Mouse (Mus musculus) kidney, postnatal 14 days (tissue): ENCODE data around the gene Atg13.
"Not testable (repeated sequence)": the region's sequence is repeated elsewhere in the genome, so short reads cannot be mapped to it uniquely, and the experiment has no call there.

Source experiments
- DNase-seq: peaks from one replicate; pipeline ENCODE4 v3.0.0; 2022; ENCODE audit warnings: mixed read lengths

The Atg13 gene

GRCm38 (mm10) chr2:91710272-91711234 lies at the start of gene Atg13, which contains the start of gene Harbi1:
Gene Atg13, minus strand, starts transcription at chr2:91710576.
Gene Harbi1, plus strand, starts transcription at chr2:91710852.
- peak; percentile 94 for DNase-seq

DNA sequence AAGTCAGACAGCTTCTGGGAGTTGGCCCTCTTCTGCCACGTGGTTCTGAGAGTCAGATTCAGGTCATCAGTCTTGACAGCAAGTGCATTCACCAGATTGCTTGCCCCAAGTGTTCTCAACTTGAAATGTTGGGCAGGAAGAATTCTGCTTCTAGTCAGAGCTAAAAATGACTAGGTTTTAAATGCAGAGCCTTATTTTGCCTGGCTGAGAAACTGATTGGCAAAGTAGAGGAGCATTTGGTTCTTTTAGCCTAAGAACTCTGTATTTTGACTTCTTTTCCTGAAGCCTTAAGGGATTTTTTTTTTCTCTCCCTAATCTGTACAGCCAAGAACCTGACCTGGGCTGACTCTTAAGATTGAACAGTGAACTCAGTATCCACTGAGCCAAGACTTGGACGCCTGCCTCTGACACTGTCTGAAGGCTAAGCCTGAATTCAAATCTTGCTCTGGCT lies 39.5 kb upstream of the Atg13 start:
- peak; percentile 62 for DNase-seq

DNA sequence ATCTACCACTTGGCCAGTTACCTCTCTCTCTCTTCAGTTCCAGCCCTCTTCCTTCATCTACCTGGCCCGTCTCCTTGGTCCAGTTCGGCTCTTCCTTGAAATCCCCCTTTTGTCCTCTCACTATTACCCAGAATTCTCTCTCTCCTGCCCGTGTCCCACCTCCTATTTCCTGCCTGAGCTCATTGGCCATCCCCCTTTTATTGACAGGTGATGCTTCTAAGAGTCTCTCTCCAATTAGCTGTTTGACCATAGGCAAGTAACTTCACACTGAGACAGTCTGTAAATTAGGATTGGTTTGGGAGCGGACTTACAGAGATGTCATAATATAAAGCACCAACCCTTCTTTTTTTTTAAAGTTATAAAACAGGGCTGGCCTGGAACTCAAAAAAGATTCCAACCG lies 34.3 kb upstream of the Atg13 start:
- DNase-seq = no peak

DNA sequence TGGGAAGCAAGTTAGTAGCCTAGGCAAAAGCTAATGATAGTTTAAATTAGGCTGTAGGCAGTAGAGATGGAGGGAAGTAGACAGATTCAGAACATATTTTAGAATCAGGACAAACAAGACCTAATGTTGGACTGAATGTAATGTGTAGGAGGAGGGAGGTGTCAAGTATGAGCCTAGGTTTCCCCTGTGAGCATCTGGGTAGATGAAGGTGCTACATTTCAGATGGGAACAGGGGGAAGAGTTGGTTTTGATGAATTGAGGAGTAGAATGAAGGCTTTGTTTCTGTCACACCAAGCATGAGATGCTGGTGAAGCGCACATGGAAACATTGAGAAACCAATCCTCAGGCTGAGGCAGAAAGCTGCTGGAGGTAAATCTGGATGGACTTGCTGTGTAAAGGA lies 29.2 kb upstream of the Atg13 start:
- no peak for DNase-seq

- no peak for DNase-seq
Observed at GRCm38 (mm10) chr2:91735221-91735620, 24.8 kb upstream of the Atg13 start.

- DNase-seq = peak; percentile 93
Observed at GRCm38 (mm10) chr2:91729971-91730821, 19.8 kb upstream of the Atg13 start, which contains the start of gene Ambra1. Gene Ambra1, plus strand, starts transcription at chr2:91730134.

- DNase-seq = no peak
Observed at GRCm38 (mm10) chr2:91729571-91729970, 19.2 kb upstream of the Atg13 start.

DNA sequence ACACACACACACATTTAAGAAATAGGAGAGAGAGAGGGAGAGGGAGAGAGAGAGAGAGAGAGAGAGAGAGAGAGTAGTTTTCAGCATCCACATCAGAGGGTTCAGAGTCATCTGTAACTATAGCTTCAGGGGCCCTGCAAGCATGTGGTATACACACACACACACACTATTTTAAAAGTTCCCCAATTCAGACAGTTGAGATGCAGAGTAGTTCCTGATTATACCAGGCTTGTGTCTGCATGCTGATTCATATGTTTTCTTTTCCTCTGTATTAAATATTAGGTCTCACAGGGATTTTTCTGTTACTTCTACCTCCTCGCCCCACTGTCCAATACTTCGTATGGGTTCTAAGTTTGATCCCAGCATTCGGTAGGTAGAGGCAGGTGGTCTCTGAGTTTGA lies 16.6 kb upstream of the Atg13 start:
- DNase-seq = no peak

DNA sequence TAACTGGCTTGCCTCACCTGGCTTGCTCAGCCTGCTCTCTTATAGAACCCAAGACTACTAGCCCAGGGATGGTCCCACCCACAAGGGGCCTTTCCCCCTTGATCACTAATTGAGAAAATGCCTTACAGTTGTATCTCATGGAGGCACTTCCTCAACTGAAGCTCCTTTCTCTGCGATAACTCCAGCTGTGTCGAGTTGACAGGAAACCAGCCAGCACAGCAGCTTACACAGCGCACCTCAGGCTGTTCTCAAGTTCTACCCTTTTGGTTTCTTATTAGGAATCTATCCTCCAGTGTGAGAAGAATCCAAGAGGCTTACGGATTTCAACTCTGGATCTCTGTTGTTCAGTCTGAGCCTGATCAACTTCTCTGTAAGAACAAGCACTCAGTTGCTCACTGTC lies 15.1 kb upstream of the Atg13 start:
- DNase-seq = not testable (repeated sequence)

GRCm38 (mm10) chr2:91724716-91725115 lies 14.3 kb upstream of the Atg13 start:
- no peak for DNase-seq

- no peak for DNase-seq
Observed at GRCm38 (mm10) chr2:91723951-91724350, 13.6 kb upstream of the Atg13 start.

- no peak for DNase-seq
Observed at GRCm38 (mm10) chr2:91723382-91723781, 13.0 kb upstream of the Atg13 start.

- peak; percentile 43 for DNase-seq
Observed at GRCm38 (mm10) chr2:91718276-91718675, 7.9 kb upstream of the Atg13 start.

DNA sequence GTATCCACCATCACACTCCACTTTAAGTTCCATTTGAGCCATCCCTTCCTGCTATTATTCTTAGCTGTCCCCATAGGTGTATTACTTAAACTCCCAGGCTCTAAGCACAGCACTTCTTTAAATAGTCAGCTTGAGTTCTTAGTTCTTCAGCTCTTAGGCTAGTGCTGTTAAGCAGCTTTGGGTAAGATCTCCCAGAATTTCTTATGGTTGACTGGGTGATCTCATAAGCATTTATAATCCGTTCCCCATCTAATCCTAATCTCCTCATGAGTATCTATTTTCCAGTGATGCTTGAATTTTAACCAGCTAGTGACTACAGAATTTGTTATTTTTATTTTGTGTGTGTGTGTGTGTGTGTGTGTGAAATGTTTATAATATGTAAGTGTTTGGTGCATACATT lies 4.5 kb upstream of the Atg13 start:
- DNase-seq = no peak

- peak; percentile 5 for DNase-seq
Observed at GRCm38 (mm10) chr2:91711256-91711925, 1.0 kb upstream of the Atg13 start.

DNA sequence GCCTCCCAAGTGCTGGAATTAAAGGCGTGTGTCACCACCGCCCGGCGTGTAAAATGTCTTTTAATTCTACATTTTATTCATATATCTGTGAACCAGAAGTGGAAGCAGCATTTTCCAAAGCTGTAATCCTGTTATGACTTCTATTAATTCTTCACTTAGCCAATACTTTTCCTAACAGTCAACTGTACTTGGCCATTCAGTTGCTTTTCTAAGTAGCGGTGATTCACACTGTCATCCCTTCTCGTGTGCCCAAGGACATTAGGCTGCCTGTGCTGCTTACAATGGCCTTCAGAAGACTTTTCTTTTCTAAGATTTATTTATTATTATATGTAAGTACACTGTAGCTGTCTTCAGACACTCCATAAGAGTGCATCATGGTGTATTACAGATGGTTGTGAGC lies 2.0 kb downstream of the Atg13 start:
- DNase-seq = no peak

- DNase-seq = no peak
Observed at GRCm38 (mm10) chr2:91706456-91706855, 3.9 kb downstream of the Atg13 start.

DNA sequence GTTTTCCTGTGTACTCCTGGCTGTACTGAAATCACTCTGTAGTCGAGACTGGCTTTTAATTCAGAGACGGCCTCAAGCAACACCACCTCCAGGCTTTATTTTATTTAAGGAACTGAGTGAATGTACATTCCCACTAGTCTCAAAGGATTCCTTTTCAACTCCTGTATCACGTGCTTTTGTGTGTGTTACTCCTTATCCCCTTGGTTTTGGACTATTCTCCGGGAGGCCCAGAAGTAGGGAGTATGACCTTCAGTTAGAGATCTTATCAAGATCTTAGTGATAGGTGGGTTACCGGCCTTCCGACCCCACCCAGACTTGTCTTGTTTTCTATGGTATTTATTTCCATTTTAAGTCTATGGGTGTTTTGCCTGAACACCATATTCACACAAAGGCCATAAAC lies 4.6 kb downstream of the Atg13 start:
- DNase-seq = no peak

DNA sequence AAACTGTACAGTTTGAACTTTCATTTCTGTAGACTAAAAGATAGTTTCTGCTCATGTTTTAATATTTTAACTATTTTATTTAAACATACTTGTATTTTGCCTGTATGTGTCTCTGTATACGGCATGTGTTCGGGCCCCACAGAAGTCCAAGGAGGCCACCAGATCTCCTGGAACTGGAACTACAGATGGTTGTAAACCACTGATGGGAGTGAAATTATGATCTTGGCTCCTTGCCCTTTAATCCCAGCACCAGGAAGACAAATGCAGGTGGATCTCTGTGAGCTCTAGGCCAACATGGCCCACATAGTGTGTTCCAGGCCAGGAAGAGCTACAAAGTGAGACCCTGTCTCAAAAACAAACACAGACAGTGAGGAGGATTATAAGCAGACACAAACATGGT lies 9.0 kb downstream of the Atg13 start:
- no peak for DNase-seq

DNA sequence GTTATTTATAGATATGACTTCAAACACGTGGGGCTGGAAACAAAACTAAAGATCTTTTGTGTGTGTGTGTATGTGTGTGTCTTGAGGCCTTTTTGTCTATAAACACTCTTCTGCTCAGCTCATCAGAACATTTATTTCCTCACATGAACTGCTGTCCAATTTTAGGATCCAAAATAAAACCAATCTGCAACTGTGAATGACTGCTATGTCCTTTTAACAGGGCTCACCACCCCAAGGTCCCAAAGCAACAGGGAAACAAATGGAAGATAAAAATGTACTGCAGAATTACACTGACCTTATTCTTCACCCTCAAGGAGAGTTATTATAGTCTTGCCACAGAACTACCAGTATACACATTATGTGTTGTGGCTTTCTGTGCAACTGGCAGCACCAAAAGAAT lies 11.2 kb downstream of the Atg13 start:
- no peak for DNase-seq

DNA sequence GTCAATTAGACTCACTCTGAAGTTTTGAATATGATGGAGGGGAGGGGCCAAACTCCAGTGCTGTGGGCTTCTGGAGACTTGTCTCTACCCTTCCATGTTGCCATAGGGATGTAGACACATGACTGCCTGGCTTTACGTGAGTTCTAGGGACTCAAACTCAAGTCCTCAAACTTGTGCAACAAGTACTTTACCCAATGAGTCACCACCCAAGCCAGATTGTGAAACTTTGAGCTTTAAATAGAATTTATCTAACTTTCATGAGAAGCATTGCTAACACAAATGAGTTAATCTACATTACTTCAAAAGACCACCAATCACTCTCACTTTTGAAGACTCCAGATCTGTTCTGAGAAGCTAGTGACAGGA lies 14.2 kb downstream of the Atg13 start:
- DNase-seq = no peak

DNA sequence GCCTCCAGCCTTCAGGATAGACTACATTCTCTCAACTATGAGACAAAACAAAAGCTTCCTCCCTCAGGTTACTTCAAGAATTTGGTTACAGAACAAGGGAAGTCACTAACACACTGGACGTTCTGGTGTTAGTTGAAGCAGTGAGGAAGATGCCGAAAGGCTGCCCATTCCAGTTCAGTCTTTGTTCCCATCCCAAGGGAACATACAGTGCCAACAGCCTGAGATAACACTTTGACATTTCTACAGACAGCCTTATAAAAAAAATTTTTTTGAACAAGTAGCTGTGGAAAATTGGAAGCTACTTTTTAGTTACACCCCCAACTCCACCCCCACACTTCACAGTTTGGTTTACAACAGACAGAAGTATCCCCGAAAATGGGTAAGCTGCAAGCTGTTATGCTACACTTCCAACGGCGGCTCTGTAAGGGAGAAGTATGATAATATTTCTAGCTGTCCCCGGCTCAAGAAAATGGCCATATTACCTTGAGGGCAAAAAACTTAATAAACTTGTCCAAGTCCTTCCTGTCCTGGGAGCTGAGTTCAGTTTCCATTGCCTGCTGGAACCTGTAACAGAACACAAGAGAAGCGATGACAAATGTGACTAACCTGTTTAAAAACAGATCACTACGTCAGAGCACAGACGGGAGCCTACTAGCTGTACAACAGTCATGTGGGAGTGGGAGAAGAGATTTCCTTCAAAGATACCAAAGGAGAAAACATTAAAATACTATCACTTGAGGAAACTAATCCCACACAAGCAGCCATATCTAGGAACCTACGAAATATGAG lies 14.7 kb downstream of the Atg13 start:
- no peak for DNase-seq
